Mouse (Mus musculus): ENCODE results near the gene Tomm22.

- TF ChIP-seq POLR2A (IDR thresholded peaks at IDR 0.05; ENCODE audit: control insufficient read depth, low read depth, low read length), result peak; percentile 90
- TF ChIP-seq CTCF (IDR thresholded peaks at IDR 0.05; ENCODE audit: control insufficient read depth, insufficient read depth, insufficient replicate concordance, low read depth, low read length), result no peak
Measured at GRCm38 (mm10) chr15:79658531-79659375, 11.9 kb upstream of the Tomm22 start, which contains the start of the genes Fam227a and Cby1.
